Mouse (Mus musculus) kidney, adult 2 months (tissue): ENCODE data around the gene Cygb. TPM values are rescaled to one million over a fixed set of nuclear protein-coding genes. Genes with fewer than 3 reads are reported as not detected.

Experiments used
- DNase-seq: peaks from one replicate; pipeline ENCODE4 v3.0.0; 2021
- H3K27ac ChIP-seq: fragments of 200-500 bp; 2 replicates; pipeline ENCODE4 v1.5.1; 2012; ENCODE audit warnings: low read depth, low read length, control low read depth, inconsistent platforms; ENCODE audit not compliant: insufficient read depth
- H3K27me3 ChIP-seq: fragments of 200-500 bp; replicated peaks from 2 replicates; pipeline ENCODE4 v1.6.1; 2012; ENCODE audit warnings: mild to moderate bottlenecking, moderate library complexity, low read length, inconsistent platforms; ENCODE audit not compliant: control insufficient read depth, insufficient read depth
- H3K36me3 ChIP-seq: fragments of 200-500 bp; 2 replicates; pipeline ENCODE4 v1.6.1; 2012; ENCODE audit warnings: mild to moderate bottlenecking, moderate library complexity, low read length, inconsistent platforms; ENCODE audit not compliant: control insufficient read depth, insufficient read depth
- H3K4me1 ChIP-seq: fragments of 200-500 bp; 2 replicates; pipeline ENCODE4 v1.6.1; 2011; ENCODE audit warnings: low read length; ENCODE audit not compliant: control insufficient read depth, insufficient read depth
- H3K4me3 ChIP-seq: fragments of 200-500 bp; 2 replicates; pipeline ENCODE4 v1.5.1; 2011; ENCODE audit warnings: mild to moderate bottlenecking, low read depth, low read length, control low read depth; ENCODE audit not compliant: insufficient read depth
- CTCF ChIP-seq: fragments of 200-500 bp; conservative IDR thresholded peaks from 2 replicates; pipeline ENCODE4 v1.5.1; 2011; ENCODE audit warnings: low read depth, mild to moderate bottlenecking, control low read depth, low read length, moderate library complexity, mixed read lengths; ENCODE audit not compliant: insufficient read depth, insufficient read length
- POLR2A ChIP-seq: fragments of 200-500 bp; IDR thresholded peaks from one replicate; pipeline ENCODE4 v1.6.1; 2011; ENCODE audit warnings: low read depth, low read length, control low read depth
- WGBS: fragments of 180-500 bp; shearing (Covaris S2); methylation state at CpG from one replicate; pipeline ENCODE4 v1.1.7; 2018; 5-methylcytosine and 5-hydroxymethylcytosine counted together
- polyA plus RNA-seq: library from polyadenylated mRNA; depleted of rRNA; stranded (reverse); fragments of >200 nt; gene quantifications from 2 replicates; pipeline ENCODE4 v1.2.3, GENCODE M21; 2012

Gene Cygb
- polyA plus RNA-seq, 1 experiment, result 16.2 TPM

DNA sequence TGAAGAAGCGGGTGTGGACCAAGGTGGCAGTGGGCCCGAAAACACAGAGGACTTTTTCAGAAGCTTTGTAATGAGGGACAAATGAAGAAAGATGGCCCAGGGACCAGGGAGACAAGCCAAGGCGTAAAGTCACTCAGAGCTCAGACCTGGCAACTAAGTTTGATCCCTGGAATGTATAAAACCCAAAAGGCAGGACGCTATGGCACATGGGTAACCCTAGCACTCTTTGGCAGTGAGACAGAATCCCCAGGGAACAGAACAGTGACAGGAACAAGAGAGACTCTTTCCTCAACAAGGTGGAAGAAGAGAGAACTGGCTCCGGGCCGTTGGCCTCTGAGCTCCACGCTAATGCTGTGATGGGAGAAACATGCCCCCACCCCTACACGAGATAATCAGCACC is 3.3 kb downstream of the Cygb start:
- Histone ChIP-seq H3K27ac (no peak overlapping the region), H3K4me1 (no peaks in the 10 kb centered on the region), H3K27me3 (no peaks in the 10 kb centered on the region), H3K36me3 (no peaks in the 10 kb centered on the region), H3K4me3 (no peak overlapping the region)
- TF ChIP-seq CTCF (no peak), POLR2A (no peak)
- no peak for DNase-seq
- WGBS, result 87% methylated on average over 8 of the region's 8 CpGs

DNA sequence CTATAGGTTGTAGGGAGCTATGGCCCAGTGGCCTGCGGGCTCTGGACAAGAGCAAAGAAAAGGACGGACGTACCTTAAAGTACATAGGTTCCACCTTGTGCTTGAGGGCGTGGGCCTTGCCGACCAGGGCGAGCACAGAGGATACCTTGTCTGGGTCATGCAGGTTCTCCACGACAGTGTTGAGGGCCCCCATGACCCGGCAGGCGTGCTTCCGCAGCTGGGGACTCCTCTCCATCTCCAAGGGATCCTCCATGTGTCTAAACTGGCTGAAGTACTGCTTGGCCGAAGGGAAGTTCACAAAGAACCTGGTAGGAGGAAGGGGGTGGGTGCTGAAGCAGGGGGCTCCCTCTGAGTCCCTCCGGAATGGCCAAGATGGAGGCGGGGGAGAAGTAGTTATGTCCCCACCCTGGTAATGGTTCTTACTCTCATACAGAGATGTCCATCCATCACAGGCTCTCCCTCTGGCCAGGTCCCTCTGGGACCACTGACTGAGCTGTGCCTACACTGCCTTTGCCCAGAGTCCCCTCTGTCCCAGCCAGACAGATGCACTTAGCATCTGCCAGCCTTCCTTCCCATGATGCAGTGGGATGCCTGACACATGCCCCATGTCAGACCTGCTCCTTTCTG is 4.3 kb downstream of the Cygb start:
- WGBS, result 94% methylated on average over 13 of the region's 13 CpGs
- Histone ChIP-seq H3K27me3 (no peaks in the 10 kb centered on the region), H3K4me1 (no peaks in the 10 kb centered on the region), H3K36me3 (no peaks in the 10 kb centered on the region), H3K27ac (no peak overlapping the region), H3K4me3 (no peak overlapping the region)
- TF ChIP-seq CTCF (no peak), POLR2A (no peak)
- DNase-seq, result no peak

DNA sequence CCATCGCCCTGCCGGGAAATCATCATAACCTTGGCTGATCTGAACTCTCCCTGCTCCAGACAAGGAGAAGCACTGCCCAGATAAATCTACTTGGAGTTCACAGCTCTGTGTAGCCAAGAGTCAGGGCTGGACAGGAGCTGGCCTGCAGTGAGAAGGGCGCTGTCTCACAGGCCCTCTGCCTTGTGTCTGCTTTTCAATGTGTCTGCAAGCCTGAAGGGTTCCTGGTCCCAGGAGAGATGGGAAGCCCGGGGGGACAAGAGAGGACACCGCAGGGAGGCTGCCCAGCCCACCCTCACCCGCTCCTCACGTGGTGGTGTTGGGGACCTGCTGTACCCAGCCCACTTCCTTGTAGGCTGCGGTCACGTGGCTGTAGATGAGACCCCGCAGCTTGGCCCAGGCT is 5.1 kb downstream of the Cygb start:
- Histone ChIP-seq H3K27ac (peak overlapping the region; percentile 42; the same call in 1 of the 2 replicates), H3K27me3 (no peaks in the 10 kb centered on the region), H3K36me3 (no peaks in the 10 kb centered on the region), H3K4me1 (no peaks in the 10 kb centered on the region), H3K4me3 (no peak overlapping the region)
- TF ChIP-seq CTCF (no peak), POLR2A (no peak)
- no peak for DNase-seq
- WGBS, result 77% methylated on average over 10 of the region's 10 CpGs

DNA sequence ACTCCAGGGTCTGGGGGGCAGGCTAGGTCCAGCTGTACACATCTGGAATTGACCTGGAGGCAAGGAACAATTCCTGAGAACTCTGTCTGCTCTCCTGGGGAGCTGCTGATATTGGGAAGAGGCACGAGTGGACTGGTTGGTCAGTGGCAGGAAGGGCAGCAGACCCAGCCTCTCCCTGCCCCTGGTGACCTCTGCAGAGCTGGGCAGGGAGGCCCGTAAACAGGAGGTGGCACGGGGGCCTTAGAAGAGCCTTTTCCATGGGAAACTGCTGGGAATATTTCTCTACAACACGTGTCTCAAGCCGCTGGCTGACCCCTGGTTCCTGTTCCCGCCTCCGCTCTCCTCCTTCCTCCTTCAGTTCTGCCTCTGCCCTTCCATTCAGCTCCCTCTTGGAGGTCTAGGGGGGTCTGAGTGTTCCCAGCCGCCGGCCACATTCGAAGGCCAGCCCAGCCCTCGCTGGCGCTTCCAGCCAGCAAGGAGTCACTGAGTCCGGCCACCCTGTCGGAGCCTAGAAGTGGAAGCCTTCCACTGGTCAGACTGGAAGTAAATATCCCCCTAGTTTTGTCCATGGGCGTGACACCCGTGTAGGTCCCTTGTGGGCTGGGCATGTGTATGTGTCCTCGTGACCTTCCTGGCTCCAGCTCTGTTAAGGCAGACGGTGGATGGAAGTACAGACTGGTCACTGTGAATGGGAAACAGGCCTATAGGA is 5.7 kb downstream of the Cygb start:
- Histone ChIP-seq H3K36me3 (no peaks in the 10 kb centered on the region), H3K27me3 (no peaks in the 10 kb centered on the region), H3K4me1 (no peaks in the 10 kb centered on the region), H3K27ac (peak overlapping the region; percentile 78), H3K4me3 (no peak overlapping the region)
- peak; percentile 51 for DNase-seq
- 52% methylated on average over 18 of the region's 18 CpGs for WGBS
- TF ChIP-seq CTCF (no peak), POLR2A (no peak)

DNA sequence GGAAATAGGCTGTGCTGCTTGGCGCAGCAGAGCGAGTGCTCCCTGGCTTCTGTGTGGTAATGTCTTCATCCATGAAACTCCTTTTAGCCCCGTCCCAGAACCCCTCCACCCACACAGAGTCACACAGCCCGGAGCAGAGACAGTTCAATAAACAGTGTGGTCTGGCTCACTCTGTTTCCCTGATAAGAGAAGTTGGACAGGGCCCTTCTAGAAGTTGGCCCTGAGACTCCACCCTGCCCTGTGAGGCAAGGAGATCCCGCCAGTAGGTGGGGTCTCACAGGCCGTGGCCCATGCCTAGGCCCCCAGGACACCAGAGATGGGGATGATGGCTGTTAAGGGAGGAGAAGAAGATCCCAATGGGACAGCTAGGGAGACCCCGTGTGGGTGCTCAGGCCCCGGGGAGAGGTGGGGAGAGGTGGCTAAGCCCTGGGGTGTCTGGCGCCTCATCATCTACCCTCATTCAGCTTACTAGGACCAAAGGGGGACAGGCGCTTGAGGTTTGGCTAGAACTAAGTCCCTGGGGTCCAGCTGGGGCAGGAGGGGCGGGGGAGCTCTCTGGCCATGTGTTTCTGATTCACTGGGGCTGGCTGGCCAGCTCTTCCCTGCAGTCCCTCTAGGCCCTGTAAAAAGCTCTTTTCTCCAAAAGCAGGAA is 6.6 kb downstream of the Cygb start:
- no peak for TF ChIP-seq POLR2A
- TF ChIP-seq CTCF, result no peak
- H3K4me3 ChIP-seq, result no peak overlapping the region
- no peaks in the 10 kb centered on the region for H3K27me3 ChIP-seq
- 78% methylated on average over 11 of the region's 11 CpGs for WGBS
- H3K36me3 ChIP-seq, result no peaks in the 10 kb centered on the region
- DNase-seq, result no peak
- H3K27ac ChIP-seq, result 0 out of 2 replicates have a peak overlapping the region, but pooled peaks have one; percentile 12
- no peaks in the 10 kb centered on the region for H3K4me1 ChIP-seq

DNA sequence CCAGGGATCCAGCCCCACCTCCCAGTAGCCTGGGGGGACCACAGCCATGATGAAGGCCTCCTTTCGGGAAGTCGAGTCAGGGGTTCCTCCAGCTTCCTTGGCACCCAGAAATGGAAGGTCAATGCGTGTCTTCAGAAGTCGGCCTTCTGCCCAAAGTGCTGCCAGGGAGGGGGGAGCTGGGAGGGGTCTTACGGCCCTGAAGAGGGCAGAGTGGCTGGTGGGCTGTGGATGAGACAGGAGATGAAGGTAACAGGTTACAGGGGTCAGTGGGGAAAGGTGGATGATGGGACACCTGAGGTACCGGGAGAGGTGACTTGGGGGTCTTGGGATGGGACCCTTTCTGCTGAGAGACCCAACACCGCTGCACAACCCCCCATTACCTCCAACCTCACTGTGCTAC is 7.3 kb downstream of the Cygb start:
- no peaks in the 10 kb centered on the region for H3K4me1 ChIP-seq
- WGBS, result 87% methylated on average over 7 of the region's 7 CpGs
- TF ChIP-seq POLR2A, result no peak
- TF ChIP-seq CTCF, result no peak

DNA sequence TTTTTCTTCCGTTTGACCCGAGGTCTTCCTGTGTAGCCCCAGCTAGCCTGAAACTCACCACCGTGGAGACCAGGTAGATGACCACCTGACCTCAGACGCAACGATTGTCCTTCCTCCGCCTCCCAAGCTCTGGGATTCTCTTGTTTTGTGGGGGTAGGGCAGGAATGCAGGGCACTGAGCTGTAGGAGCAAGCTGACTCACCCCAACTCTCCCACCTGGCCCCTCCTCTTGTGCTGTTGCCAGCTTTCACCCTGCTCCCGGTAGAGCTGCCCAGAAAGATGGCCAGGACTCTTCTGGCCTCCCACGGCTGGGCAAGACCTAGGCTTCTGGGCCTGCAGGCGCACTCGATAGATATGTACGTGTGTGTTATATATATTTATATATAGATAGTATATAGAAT is 8.0 kb downstream of the Cygb start:
- TF ChIP-seq CTCF (no peak), POLR2A (no peak)
- no peaks in the 10 kb centered on the region for H3K36me3 ChIP-seq
- H3K4me1 ChIP-seq, result no peaks in the 10 kb centered on the region
- 58% methylated on average over 11 of the region's 11 CpGs for WGBS
- no peak overlapping the region for H3K4me3 ChIP-seq
- no peak for DNase-seq
- H3K27ac ChIP-seq, result no peak overlapping the region
- H3K27me3 ChIP-seq, result no peaks in the 10 kb centered on the region

More for the DNA sequence above, 7.3 kb downstream of the Cygb start:
- DNase-seq, result no peak
- H3K36me3 ChIP-seq, result no peaks in the 10 kb centered on the region
- H3K27ac ChIP-seq, result 0 out of 2 replicates have a peak overlapping the region, but pooled peaks have one; percentile 12
- no peaks in the 10 kb centered on the region for H3K27me3 ChIP-seq
- no peak overlapping the region for H3K4me3 ChIP-seq
